Mouse (Mus musculus): ENCODE results near the gene Xylt1.

Xylt1 gene

DNA sequence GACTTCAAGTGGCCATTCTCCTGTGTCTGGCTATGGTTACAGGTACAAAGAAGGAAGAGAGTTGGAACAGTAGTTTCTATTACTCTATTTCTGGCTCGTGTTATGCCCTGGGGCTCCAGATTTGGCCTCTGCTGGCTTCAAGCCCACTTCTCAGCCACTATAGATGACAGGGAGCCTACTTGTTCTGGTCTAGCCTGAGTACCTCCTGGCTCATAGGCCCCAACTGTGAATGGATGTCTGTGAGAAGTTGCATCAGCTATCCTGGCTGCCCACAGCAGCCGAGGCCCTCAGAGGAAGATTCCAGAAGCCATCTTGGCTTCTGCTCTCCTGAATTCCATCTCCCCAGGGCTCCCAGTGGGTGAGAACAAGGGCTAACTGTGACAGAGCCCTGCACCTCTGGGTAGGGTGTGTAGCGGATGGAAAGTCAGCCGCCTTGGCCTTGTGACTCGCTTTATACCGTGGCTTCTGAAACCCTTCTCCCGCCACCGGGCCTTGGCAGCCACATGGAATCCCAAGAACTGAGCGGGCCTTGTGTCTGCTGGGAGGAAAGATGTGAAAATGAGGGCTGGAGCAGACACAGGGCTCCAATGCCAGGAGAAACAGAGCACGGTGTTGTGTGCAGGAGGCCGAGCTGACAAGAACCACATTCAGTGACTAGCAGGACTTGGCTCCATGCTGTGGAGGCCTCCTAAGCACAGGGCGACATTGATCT, 55.1 kb downstream of the Xylt1 start:
- peak; percentile 22 to 31 for DNase-seq (ENCODE audit: low spot score in 2 of 2)

DNA sequence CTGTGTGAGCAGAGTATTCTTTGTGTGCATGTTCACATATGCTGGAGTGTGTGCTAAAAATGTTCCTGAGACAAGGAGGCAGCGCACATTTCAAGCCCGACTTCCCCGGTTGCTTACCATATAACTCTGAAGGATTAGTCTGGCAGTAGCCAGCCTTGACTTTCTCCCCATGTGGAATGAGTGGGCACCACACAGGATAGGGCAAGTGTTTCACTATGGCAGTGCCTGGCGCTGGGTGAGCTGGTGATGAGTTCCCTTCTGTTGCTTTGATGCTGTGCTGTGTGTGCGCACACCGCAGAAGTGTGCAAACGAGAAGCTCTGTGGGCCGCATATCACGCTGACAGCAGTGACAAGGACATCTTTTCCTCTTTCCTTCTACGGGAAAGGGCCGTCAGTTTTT, 56.1 kb downstream of the Xylt1 start:
- no peak for DNase-seq (ENCODE audit: low spot score in 2 of 2)

DNA sequence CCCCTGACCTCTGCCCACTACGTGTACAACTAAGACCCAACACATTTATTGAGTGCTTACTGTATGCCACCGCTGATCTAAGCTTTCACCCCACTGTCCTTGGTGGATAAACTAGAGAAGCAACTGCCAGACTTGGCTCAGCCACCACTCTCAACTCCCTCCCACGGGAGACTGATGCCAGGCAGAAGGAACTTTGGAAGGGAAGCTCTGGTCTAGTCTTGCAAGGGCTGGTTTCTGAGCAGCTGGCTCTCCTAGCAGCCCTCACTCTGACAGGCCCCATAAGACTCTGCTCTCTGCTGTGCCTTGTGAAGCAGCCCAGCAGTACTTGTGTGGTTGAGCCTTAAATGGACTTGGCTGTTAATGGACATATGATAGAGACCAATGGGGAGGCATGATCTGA, 60.2 kb downstream of the Xylt1 start:
- DNase-seq (ENCODE audit: low spot score in 2 of 2): no peak

DNA sequence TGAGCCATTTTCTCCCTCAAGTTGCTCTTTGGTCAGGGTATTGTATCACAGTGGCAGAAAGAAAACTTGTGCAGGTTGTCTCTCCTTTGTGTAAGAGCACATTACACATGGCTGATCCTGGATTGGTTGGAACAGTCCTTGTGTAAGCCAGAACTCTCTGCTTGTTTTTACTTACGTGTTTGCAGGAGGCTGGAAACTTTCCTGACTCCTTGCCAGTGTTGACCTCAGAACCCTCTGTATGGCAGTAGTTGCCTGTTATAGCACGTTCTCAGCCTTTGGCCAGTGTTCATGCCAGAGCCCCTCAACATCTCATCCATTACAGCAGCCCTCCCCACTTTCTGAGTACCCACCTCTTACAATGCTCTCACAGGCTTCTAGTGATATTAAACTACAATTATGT, 61.9 kb downstream of the Xylt1 start:
- no peak for DNase-seq (ENCODE audit: low spot score in 2 of 2)

DNA sequence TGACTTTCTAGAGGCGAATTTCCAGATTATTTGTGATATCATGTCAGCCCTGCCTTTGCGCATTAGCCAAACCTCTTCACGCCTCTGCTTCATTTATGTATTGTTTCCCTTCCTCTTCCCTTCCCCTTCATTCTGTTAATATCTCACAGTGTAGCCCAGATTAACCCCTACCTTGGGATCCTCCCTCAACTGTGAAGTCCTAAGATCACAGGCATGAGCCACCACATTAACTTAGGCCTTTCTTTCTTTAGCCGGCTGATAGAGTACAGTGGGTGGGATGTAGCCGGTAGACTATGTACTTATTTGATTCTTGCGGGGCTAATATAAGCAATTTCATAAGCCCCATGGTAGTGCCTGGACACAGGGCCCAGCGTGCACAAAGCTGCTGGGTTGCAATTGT, 62.4 kb downstream of the Xylt1 start:
- no peak for DNase-seq (ENCODE audit: low spot score in 2 of 2)

DNA sequence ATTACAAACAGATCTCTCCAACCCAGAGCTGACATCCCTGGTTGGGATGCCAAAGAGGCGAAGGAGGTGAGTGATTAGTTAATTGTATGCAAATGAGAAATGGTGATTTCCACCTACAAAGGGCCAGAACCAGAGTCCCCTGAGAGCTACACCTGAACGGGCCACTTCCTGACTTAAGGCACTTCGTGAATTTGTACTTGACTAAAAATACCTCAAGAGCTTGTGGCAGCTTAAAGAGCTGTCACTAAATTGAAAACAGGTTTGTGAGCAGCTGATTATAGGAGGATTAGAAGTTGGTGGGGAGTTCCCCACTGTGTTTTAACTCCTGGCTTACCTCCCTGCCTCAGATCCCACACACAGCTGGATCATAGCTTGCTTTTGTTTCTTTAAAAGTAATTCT, 64.7 kb downstream of the Xylt1 start:
- DNase-seq (ENCODE audit: low spot score in 2 of 2): no peak

DNA sequence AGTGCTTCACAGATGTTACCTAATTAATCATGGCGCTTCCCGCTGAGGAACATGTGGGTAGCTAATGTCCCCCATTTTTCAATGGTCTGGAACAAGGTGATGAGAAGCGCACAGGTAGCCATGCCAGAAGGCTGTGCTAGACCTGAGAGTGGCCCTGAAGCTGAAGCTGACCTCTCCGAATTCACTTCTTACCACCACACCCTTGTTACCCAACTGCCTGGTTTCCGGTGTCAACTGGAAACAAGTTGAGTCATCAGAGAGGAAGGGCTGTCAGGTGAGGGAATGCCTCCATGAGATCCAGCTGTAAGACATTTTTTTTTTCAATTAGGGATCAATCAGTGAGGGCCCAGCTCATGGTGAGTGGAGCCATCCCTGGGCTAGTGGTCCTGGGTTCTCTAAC, 68.8 kb downstream of the Xylt1 start:
- no peak for DNase-seq (ENCODE audit: low spot score in 2 of 2)

DNA sequence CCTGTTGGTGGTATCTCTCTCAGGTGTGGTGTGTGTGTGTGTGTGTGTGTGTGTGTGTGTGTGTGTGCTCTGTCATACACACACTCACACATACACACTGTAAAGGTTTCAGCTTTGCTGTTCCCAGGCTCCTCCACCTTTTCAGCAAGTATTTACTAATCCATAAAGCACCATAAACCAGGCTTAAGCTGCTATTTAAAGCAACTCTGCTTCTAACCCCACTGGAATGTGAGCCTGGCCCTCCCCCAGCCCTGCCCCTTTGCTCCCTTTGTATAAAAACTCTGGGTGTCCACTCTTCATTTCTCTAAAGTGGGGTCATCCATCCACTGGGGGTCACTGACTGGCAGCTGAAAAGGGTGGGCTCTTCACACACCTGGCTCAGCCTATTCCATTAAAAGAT, 70.4 kb downstream of the Xylt1 start:
- DNase-seq (ENCODE audit: low spot score in 2 of 2): no peak

DNA sequence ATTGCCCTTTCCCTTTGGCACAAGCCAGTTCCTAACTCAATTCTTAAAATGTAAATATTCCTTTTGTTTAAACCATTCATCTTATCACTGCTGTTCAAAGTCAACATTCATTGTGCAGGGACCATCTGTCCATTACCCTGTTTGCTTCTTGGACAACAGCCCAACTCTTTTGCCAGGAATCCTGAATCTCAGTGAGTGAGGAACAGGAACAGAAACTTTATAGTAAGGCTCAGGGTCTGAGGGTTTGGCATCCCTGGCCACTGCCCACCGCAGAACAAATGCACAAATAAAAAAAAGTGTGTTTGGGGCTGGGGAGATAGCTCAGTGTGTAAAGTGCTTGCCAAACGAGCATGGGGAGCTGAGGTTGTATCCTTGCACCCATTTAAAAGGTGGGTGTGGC, 71.5 kb downstream of the Xylt1 start:
- DNase-seq (ENCODE audit: low spot score in 2 of 2): no peak

DNA sequence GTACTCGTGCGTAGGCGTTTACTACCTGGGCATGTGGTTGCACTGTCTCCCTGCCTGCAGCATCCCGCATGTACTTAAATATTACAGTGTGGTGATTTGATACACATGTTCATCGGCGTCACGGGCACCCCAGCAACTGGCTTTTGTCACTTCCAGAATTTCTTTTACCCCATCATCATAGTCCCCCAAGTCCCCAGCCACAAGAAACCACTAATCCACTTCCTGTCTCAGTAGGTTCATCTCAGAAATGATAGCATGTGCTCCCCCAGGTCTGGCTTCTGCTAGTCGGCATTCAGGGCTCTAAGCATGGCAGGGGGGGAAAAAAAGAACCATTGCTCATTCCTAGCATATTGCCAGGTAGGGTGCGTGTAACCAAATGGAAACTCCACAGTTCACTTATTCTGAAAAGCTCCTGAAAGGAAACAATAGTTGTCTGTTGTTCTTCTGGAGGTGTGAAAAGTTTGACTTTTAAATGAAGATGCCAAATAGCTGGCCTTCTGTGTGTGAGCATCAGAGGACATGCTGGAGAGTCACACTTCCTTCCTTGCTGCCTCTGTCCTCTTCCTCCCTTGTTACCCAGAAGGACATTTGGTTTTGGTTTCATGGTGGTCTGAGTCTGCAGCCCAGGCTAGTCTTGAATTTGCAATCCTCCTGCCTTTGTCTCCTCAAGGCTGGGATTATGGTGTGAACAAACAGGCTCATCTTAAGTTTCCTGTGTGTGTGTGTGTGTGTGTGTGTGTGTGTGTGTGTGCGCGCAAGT, 74.2 kb downstream of the Xylt1 start:
- no peak for DNase-seq (ENCODE audit: low spot score in 2 of 2)

DNA sequence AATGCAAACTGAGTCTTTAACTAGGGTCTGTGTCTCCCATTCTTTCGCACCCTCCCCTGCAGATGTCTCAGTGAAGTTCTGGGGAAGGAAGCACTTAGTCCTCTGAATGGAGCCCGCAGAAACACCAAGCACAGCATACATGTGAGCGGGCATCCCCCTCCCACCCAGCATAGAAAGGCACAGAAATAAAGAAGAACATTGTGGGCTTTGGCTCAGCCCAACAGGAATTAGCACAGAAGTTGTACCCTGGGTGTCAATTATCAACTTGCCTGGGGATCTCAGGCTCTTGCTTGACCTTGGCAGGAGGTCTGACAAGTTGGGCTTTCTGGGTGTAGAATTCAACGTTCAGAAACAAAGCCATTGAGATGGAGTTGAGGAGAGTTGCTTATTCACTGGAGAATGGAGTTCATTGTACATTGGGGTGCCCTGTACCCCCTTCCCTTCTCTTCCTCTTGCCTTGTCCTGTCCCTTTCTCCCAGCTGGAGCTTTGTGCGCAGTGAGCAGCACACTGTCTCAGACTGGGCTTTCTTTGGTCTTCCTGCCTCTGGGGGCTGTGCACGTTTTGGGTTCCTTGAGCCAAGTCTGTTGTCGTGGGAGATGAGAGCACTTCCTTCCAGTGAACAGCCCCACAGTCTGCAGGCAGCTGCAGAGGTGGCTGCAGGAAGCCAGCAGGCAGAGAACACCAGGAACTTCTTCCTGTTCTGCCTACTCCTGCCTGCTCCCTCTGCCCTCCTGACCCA, 81.6 kb downstream of the Xylt1 start:
- peak in 1 of 2 experiments; percentile 39 for DNase-seq (ENCODE audit: low spot score in 2 of 2)

DNA sequence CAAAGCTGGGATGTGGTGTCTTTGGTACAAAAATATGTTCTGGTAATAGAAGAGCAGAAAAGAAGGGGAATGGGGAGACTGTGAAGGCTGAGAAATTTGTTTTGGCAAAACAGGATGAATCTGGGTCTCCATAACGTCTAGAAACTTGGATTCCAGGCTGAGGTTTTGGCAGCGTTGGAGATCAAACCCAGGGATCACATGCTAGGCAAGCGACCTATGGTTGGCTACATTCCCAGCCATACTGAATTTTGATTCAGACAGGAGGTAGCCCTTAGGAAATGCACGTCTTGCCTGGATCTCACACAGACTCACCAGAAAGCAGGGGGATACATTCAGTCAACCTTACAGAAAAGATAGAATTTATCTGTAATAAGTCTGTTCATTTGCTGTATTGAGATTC, 84.2 kb downstream of the Xylt1 start:
- no peak for DNase-seq (ENCODE audit: low spot score in 2 of 2)

DNA sequence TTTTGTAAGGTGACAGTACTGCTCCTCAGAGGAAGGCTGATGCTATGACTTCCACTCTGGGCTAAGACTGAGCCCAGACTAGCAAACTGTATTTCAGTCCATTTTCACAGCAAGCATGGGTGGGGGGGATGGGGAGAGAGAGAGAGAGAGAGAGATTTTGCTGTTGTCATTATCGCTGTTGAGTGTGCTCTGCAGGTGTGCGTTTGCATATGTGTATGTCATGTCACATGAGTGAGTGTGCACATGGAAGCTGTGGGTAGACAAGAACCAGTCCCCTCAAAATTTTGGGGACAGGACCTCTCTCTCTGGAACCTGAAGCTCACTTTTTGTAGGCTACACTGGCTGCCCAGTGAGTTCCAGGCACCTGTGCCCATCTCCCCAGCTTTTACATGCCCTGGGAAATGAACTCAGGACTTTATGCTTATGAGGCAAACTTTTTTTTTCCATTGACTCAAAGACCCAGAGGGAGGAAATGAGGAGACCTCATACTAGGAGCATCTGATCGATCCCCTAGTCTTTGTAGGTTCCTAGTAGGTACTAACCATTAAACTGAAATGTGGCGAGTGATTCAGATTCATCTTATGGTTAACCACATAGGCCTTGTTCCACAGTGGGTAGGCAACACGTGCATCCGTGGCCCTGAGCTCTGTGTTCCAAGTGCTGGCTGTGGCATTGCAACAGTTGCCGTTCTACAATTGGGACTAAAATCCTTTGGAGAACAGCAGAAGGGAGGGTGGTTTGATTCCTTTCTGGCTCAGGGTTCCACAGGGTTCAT, 85.4 kb downstream of the Xylt1 start:
- no peak for DNase-seq (ENCODE audit: low spot score in 2 of 2)

DNA sequence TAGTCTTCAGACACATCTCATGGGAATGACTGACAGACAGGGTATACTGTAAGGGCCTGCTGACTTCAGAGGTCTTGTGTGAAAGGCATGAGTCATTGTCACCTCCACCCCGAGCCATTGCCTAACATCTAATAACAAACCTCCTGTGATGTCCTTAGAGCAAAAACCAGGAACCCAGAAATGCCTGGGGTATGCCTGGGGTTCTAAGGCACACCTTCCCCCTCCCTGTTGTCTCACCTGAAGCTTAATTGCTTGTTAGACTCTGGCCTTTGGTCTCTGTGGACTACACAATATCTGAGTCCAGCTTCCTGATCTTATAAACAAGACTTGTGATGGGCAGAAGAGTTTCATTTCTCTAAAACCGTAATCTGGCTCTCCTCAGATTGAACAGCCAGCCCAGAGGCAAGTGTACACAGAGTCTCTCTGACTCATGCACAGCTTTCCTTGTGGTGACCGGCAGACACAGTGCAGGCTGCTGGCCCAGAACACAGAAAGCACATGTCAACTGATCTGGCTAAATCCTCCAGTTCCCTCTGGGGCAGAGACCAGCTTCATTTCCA, 89.5 kb downstream of the Xylt1 start:
- DNase-seq (ENCODE audit: low spot score in 2 of 2): no peak

DNA sequence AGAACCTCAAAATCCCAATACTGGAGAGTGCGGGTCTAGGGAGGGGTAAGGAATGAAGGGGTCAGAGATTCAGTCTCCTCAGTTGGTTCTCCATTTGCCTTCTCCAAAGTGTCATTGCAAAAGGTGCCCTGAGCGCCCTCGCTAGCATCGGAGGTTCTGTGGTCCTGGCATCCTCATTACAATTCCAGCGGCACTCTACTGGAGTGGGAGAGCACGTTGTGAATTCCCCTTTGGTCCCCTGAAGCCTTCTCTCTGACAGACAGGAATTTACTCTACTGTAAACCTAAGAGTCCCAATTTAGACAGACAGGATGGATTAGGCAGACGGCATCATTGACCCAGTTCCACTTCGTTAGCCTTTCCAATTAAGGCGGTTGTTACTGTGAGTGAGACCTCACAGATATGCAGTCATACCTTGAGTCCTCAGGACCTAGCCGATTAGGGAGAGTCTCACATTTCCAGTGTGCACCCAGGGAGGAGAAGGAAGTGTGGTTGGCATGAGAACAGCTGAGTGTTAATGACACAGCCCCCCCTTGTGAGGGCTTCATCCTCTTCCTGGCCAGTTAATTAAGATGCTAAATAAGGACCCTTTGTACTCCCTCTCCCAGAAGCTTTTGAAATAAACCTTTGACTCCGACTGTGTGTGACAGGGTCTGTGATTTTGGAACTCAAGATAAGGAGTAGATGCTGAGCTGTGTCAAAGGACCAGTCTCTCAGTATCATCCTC, 91.4 kb downstream of the Xylt1 start:
- no peak for DNase-seq (ENCODE audit: low spot score in 2 of 2)

DNA sequence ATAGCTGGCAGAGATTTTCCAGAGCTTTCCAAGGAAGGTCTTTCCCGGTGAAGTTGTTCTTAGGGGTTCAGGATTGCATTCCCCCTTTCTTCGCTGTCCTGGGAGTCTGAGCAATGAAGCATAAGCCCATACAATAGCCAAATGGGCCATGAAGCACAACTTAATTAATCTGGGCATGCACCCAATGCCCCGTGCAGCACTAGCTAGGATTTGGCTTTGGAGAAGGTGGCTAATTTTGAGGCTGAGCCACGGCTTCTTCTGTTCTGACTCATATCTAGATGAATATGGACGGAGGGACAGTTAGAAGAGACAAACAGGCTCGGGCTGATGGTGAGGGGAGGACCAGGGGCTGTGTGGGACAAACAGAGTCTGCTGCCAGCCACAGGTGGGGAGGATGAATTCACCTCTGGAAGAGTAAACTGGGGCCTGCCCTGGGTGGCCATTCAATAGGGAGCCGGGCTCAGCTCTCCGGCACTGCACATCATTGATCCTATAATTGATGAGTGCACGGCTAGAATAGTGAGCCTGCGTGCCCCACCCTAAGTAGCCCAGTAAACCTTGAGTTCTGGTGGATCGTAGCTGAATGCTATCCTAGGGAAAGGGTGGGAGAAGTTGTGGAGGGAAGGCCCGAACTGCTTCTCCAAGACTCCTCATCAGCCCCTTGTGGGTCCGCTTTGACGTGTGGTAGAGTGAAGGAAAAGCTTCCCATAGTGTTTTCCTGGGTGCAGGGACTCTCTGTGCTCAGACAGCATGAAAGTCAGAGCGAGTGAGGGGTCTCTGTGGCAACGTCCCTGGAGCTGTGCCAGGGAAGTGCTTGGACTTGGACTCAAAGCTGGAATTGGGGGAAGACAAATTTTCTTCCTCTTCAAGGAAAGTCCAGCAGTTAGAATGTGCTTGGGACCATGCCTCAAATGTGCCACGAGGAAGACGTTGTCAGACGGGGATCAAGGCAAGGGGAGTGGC, 92.3 kb downstream of the Xylt1 start:
- no peak for DNase-seq (ENCODE audit: low spot score in 2 of 2)

DNA sequence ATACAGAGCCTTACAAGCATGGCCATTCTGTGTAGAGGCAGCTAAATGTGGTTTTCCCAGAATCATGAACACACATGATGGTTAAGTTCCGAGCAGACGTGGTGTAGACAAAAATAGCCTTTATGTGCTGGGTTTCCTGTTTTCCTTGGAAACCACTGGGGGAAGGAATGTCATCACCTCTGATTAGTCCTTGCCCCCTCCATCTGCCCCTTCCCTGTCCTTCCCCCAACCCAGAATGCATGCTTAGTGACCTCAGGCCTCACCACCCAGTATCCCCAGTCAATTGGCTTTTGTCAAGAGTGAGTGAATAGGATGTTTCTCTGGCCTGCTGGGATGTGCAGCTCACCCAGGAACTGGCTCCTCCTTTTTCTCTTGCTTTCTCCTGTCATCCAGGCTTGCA, 93.5 kb downstream of the Xylt1 start:
- DNase-seq (ENCODE audit: low spot score in 2 of 2): no peak

DNA sequence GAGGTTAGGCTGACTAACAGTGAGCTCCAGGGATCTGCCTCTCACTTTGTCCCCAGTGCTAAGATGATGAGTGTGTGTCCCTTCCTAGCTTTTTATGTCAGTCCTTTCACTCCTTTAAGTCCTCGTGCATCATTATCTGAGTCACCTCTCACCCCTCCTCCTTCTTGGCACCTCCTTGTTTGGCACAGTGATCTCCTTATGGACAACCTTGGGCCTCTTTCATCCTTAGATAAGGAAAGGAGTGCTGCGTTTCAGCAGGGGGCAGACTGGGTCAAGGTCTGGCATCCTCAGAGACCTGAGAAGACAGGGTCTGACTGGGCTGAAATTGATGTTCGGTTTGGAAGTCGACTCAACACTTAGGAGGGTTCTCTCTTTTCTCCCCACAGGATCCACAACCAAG, 94.3 kb downstream of the Xylt1 start:
- no peak for DNase-seq (ENCODE audit: low spot score in 2 of 2)

DNA sequence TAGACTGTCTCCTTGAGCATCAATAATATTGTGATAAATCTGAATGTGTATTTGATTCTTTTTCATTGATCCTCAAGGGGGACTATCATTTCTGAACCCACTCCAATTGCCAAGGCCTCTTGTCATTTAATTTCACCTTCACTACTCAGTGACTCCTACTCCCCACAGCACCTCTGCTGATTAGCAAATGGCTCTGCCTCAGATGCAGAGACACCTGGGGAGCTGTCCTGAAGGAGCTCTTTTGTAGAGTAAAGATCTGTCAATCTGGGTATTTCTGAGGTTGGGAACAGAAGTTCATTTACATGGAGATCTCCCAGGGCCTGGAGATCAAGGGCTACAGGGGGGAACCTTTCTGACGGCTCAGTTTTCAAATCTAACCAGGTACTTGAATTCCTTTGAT, 98.2 kb downstream of the Xylt1 start:
- no peak for DNase-seq (ENCODE audit: low spot score in 2 of 2)

DNA sequence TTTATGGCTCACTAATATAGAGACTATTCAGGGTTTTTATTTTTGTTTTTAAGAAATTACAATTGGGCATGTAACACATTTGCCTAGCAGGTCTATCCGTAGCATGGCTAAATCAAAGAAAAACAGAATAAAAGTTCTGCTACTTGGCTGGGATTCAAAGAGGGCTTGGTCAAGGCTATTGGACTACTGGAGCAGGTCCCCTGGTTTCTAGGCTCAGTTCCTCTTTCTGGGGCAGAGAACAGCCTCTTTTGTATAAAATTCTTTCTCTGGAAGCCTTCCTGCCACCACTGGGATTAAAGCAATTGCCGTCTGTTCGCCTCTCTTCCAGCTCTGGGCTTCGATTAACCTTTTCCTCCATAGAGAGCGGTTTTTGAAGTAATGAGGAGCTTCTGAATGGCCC, 100.1 kb downstream of the Xylt1 start:
- no peak for DNase-seq (ENCODE audit: low spot score in 2 of 2)
